Mouse (Mus musculus): Measurements from ENCODE around the gene Phf21b. TPM values are rescaled to one million over a fixed set of nuclear protein-coding genes. Genes with fewer than 3 reads are reported as not detected.

Phf21b gene
- polyA plus RNA-seq, 1 experiment: 0.01 TPM

GRCm38 (mm10) chr15:84809275-84809952 is 46.4 kb downstream of the Phf21b start:
- Histone ChIP-seq H3K36me3 (ENCODE audit: control insufficient read depth) (no peaks in the 10 kb centered on the region), H3K27me3 (ENCODE audit: control insufficient read depth) (no peaks in the 10 kb centered on the region), H3K4me3 (replicated peaks) (no peak overlapping the region), H3K4me1 (ENCODE audit: control insufficient read depth) (no peaks in the 10 kb centered on the region), H3K9me3 (ENCODE audit: control insufficient read depth, low read length) (no peaks in the 10 kb centered on the region; the same call in 1 of the 2 replicates)
- TF ChIP-seq TAL1 (IDR thresholded peaks at IDR 0.05; ENCODE audit: low read length): no peak
- TF ChIP-seq GATA1 (IDR thresholded peaks at IDR 0.05; ENCODE audit: low read length): no peak

GRCm38 (mm10) chr15:84803685-84804084 is 52.2 kb downstream of the Phf21b start:
- TF ChIP-seq TAL1 (IDR thresholded peaks at IDR 0.05; ENCODE audit: low read length) (no peak), GATA1 (IDR thresholded peaks at IDR 0.05; ENCODE audit: low read length) (no peak)
- Histone ChIP-seq H3K36me3 (ENCODE audit: control insufficient read depth) (no peaks in the 10 kb centered on the region), H3K27me3 (ENCODE audit: control insufficient read depth) (no peaks in the 10 kb centered on the region), H3K4me1 (ENCODE audit: control insufficient read depth) (no peaks in the 10 kb centered on the region), H3K9me3 (ENCODE audit: control insufficient read depth, low read length) (no peaks in the 10 kb centered on the region; the same call in 1 of the 2 replicates), H3K4me3 (replicated peaks) (no peak overlapping the region)

- no peaks in the 10 kb centered on the region for H3K4me1 ChIP-seq (ENCODE audit: control insufficient read depth)
- H3K4me3 ChIP-seq (replicated peaks): no peak overlapping the region
- TF ChIP-seq GATA1 (IDR thresholded peaks at IDR 0.05; ENCODE audit: low read length) (no peak), TAL1 (IDR thresholded peaks at IDR 0.05; ENCODE audit: low read length) (no peak)
- no peaks in the 10 kb centered on the region for H3K27me3 ChIP-seq (ENCODE audit: control insufficient read depth)
- peaks cover 3% of the 10 kb centered on the region; the same call in 1 of the 2 replicates for H3K9me3 ChIP-seq (ENCODE audit: control insufficient read depth, low read length)
- H3K36me3 ChIP-seq (ENCODE audit: control insufficient read depth): no peaks in the 10 kb centered on the region
These were observed 55.7 kb downstream of the Phf21b start for GRCm38 (mm10) chr15:84800132-84800531.

DNA sequence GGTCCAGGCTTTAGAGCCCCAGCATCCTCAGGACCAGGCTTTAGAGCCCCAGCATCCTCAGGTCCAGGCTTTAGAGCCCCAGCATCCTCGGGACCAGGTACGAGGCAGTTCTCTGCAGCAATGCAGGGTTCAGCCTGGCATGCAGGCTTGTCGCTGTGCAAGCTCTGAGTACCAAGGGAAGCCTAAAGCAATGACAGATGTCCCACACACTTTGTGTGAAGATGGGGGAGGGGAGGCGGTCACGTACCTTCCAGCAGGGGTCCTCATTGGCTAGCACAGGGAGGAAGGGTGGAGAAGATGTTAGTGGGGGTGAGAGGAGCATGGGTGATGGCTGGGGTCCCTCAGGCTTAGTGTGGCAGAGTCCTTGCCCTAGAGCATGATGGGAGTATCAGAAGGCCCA is 62.2 kb downstream of the Phf21b start:
- Histone ChIP-seq H3K27me3 (ENCODE audit: control insufficient read depth) (no peaks in the 10 kb centered on the region), H3K4me1 (ENCODE audit: control insufficient read depth) (no peaks in the 10 kb centered on the region), H3K9me3 (ENCODE audit: control insufficient read depth, low read length) (peaks cover 3% of the 10 kb centered on the region; the same call in 1 of the 2 replicates)

DNA sequence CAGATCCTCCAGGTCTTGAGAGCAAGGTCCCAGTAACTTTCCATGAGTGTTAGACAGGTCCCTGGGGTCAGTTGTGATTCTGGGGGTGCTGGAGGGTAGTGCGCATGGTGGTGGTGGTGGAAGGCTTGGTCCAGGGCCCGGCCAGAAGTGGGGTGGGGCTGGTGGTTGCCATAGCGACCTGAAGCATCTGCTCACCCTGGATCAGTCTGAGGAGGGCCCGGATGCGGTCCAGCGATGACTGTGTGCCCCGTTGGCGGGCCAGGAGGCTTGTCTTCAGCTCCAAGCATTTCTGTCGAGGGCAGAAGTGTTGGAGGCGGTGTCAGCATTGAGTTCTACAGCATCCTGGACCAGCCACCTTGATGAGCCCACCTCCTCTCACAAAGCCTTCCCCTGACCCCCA is 68.7 kb downstream of the Phf21b start:
- H3K9me3 ChIP-seq (ENCODE audit: control insufficient read depth, low read length): no peaks in the 10 kb centered on the region
- TF ChIP-seq TAL1 (IDR thresholded peaks at IDR 0.05; ENCODE audit: low read length) (no peak), GATA1 (IDR thresholded peaks at IDR 0.05; ENCODE audit: low read length) (no peak)

More for the DNA sequence above, 62.2 kb downstream of the Phf21b start:
- Histone ChIP-seq H3K36me3 (ENCODE audit: control insufficient read depth) (no peaks in the 10 kb centered on the region), H3K4me3 (replicated peaks) (no peak overlapping the region)
- TF ChIP-seq TAL1 (IDR thresholded peaks at IDR 0.05; ENCODE audit: low read length) (no peak), GATA1 (IDR thresholded peaks at IDR 0.05; ENCODE audit: low read length) (no peak)

GRCm38 (mm10) chr15:84784812-84785211 is 71.0 kb downstream of the Phf21b start:
- no peaks in the 10 kb centered on the region for H3K27me3 ChIP-seq (ENCODE audit: control insufficient read depth)

More for the DNA sequence above, 68.7 kb downstream of the Phf21b start:
- H3K36me3 ChIP-seq (ENCODE audit: control insufficient read depth): no peaks in the 10 kb centered on the region
- H3K4me3 ChIP-seq (replicated peaks): no peak overlapping the region
- H3K4me1 ChIP-seq (ENCODE audit: control insufficient read depth): no peaks in the 10 kb centered on the region
- no peaks in the 10 kb centered on the region for H3K27me3 ChIP-seq (ENCODE audit: control insufficient read depth)

GRCm38 (mm10) chr15:84778587-84778986 is 77.3 kb downstream of the Phf21b start:
- TF ChIP-seq GATA1 (IDR thresholded peaks at IDR 0.05; ENCODE audit: low read length): no peak
- no peak for TF ChIP-seq TAL1 (IDR thresholded peaks at IDR 0.05; ENCODE audit: low read length)

More at GRCm38 (mm10) chr15:84784812-84785211, 71.0 kb downstream of the Phf21b start:
- Histone ChIP-seq H3K4me3 (replicated peaks) (no peak overlapping the region), H3K9me3 (ENCODE audit: control insufficient read depth, low read length) (no peaks in the 10 kb centered on the region), H3K4me1 (ENCODE audit: control insufficient read depth) (no peaks in the 10 kb centered on the region), H3K36me3 (ENCODE audit: control insufficient read depth) (no peaks in the 10 kb centered on the region)
- TF ChIP-seq GATA1 (IDR thresholded peaks at IDR 0.05; ENCODE audit: low read length) (no peak), TAL1 (IDR thresholded peaks at IDR 0.05; ENCODE audit: low read length) (no peak)

GRCm38 (mm10) chr15:84775421-84776174 is 80.3 kb downstream of the Phf21b start:
- Histone ChIP-seq H3K9me3 (ENCODE audit: control insufficient read depth, low read length) (no peaks in the 10 kb centered on the region), H3K4me3 (replicated peaks) (no peak overlapping the region), H3K36me3 (ENCODE audit: control insufficient read depth) (no peaks in the 10 kb centered on the region), H3K4me1 (ENCODE audit: control insufficient read depth) (no peaks in the 10 kb centered on the region), H3K27me3 (ENCODE audit: control insufficient read depth) (no peaks in the 10 kb centered on the region)
- TF ChIP-seq TAL1 (IDR thresholded peaks at IDR 0.05; ENCODE audit: low read length) (no peak), GATA1 (IDR thresholded peaks at IDR 0.05; ENCODE audit: low read length) (no peak)

More at GRCm38 (mm10) chr15:84778587-84778986, 77.3 kb downstream of the Phf21b start:
- H3K4me1 ChIP-seq (ENCODE audit: control insufficient read depth): no peaks in the 10 kb centered on the region
- H3K4me3 ChIP-seq (replicated peaks): no peak overlapping the region
- H3K9me3 ChIP-seq (ENCODE audit: control insufficient read depth, low read length): no peaks in the 10 kb centered on the region
- H3K27me3 ChIP-seq (ENCODE audit: control insufficient read depth): no peaks in the 10 kb centered on the region
- H3K36me3 ChIP-seq (ENCODE audit: control insufficient read depth): no peaks in the 10 kb centered on the region
